Mouse (Mus musculus) CD4-positive, CD25-positive, alpha-beta regulatory T cell, adult 4 months (primary cell): ENCODE measurements around the gene Mettl17. TPM values are rescaled to one million over a fixed set of nuclear protein-coding genes. Genes with fewer than 3 reads are reported as not detected.
"Not testable (repeated sequence)": the region's sequence is repeated elsewhere in the genome, so short reads cannot be mapped to it uniquely, and the experiment has no call there.

Source experiments
- ATAC-seq: one replicate; pipeline ENCODE4 v1.8.0; 2017
- polyA plus RNA-seq, 2 experiments: library from polyadenylated mRNA; unstranded; fragments of 100-300 nt; shearing (Covaris generic); gene quantifications; one replicate each; pipeline ENCODE4 v1.2.1; 2017

Gene Mettl17
- polyA plus RNA-seq, 2 experiments from 2014 or later = 55.1 to 85.6 TPM

- no peak for ATAC-seq
Observed at GRCm38 (mm10) chr14:51896539-51897170, 12.0 kb downstream of the Mettl17 start.

- no peak for ATAC-seq
Observed at GRCm38 (mm10) chr14:51899351-51899750, 14.7 kb downstream of the Mettl17 start.

GRCm38 (mm10) chr14:51902806-51903710 is 18.4 kb downstream of the Mettl17 start:
- peak; percentile 91 for ATAC-seq

GRCm38 (mm10) chr14:51903782-51904181 is 19.1 kb downstream of the Mettl17 start:
- no peak for ATAC-seq

- ATAC-seq = peak; percentile 63
Observed at GRCm38 (mm10) chr14:51904706-51905105, 20.1 kb downstream of the Mettl17 start.

GRCm38 (mm10) chr14:51906102-51906501 is 21.5 kb downstream of the Mettl17 start:
- ATAC-seq = no peak

GRCm38 (mm10) chr14:51911301-51911700 is 26.7 kb downstream of the Mettl17 start:
- no peak for ATAC-seq

- ATAC-seq = peak; percentile 3
Observed at GRCm38 (mm10) chr14:51912391-51913061, 27.9 kb downstream of the Mettl17 start.

- peak; percentile 94 for ATAC-seq
Observed at GRCm38 (mm10) chr14:51913062-51913959, 28.7 kb downstream of the Mettl17 start.

- no peak for ATAC-seq
Observed at GRCm38 (mm10) chr14:51913960-51914762, 29.5 kb downstream of the Mettl17 start, which contains the start of gene Ndrg2. Gene Ndrg2 (minus strand): TSS chr14:51914158.

GRCm38 (mm10) chr14:51915030-51915429 is 30.4 kb downstream of the Mettl17 start:
- ATAC-seq = no peak

- no peak for ATAC-seq
Observed at GRCm38 (mm10) chr14:51916539-51916938, 31.9 kb downstream of the Mettl17 start.

GRCm38 (mm10) chr14:51918125-51918524 is 33.5 kb downstream of the Mettl17 start, which contains the start of gene Tppp2:
Gene Tppp2 (plus strand): TSS chr14:51918425.
- no peak for ATAC-seq

GRCm38 (mm10) chr14:51918966-51919365 is 34.3 kb downstream of the Mettl17 start:
- no peak for ATAC-seq

GRCm38 (mm10) chr14:51921759-51922570 is 37.3 kb downstream of the Mettl17 start:
- no peak for ATAC-seq

- ATAC-seq = no peak
Observed at GRCm38 (mm10) chr14:51922571-51922865, 37.9 kb downstream of the Mettl17 start, which contains the start of gene Rnase13. Gene Rnase13 (minus strand): TSS chr14:51922773.

- ATAC-seq = no peak
Observed at GRCm38 (mm10) chr14:51922910-51923309, 38.3 kb downstream of the Mettl17 start.

- no peak for ATAC-seq
Observed at GRCm38 (mm10) chr14:51923492-51923891, 38.9 kb downstream of the Mettl17 start.

GRCm38 (mm10) chr14:51926930-51927329 is 42.3 kb downstream of the Mettl17 start:
- ATAC-seq = not testable (repeated sequence)

- ATAC-seq = no peak
Observed at GRCm38 (mm10) chr14:51929309-51929943, 44.8 kb downstream of the Mettl17 start.
